Mouse (Mus musculus) lung, embryonic 16.5 days (tissue): ENCODE results near the gene Kcnk13. TPM values are rescaled to one million over a fixed set of nuclear protein-coding genes. Genes with fewer than 3 reads are reported as not detected.

Source experiments
- ATAC-seq: fragments of 200-750 bp; cut with Nextera tagmentation; 2 replicates; pipeline ENCODE4 v1.8.0; 2017; ENCODE audit warnings: low read depth, mild to moderate bottlenecking, moderate library complexity
- H3K27ac ChIP-seq: fragments of 300-500 bp; sonication (generic); 2 replicates; pipeline ENCODE4 v1.5.1; 2014; ENCODE audit warnings: mild to moderate bottlenecking, control low read depth, low read length
- H3K27me3 ChIP-seq: fragments of 300-500 bp; sonication (generic); 2 replicates; pipeline ENCODE4 v1.6.1; 2014; ENCODE audit warnings: low read depth, low read length, mixed read lengths; ENCODE audit not compliant: control insufficient read depth, insufficient read depth
- H3K36me3 ChIP-seq: fragments of 300-500 bp; sonication (generic); 2 replicates; pipeline ENCODE4 v1.6.1; 2014; ENCODE audit warnings: low read length; ENCODE audit not compliant: control insufficient read depth, insufficient read depth
- H3K4me1 ChIP-seq: fragments of 300-500 bp; sonication (generic); replicated peaks from 2 replicates; pipeline ENCODE4 v1.6.1; 2014; ENCODE audit warnings: low read length, mixed read lengths; ENCODE audit not compliant: control insufficient read depth, insufficient read depth
- H3K4me2 ChIP-seq: fragments of 300-500 bp; sonication (generic); 2 replicates; pipeline ENCODE4 v1.6.1; 2014; ENCODE audit warnings: low read depth, low read length, control low read depth
- H3K4me3 ChIP-seq: fragments of 300-500 bp; sonication (generic); 2 replicates; pipeline ENCODE4 v1.5.1; 2014; ENCODE audit warnings: mild to moderate bottlenecking, low read length, control low read depth
- H3K9ac ChIP-seq: fragments of 300-500 bp; sonication (generic); 2 replicates; pipeline ENCODE4 v1.6.1; 2014; ENCODE audit warnings: low read length, control low read depth
- H3K9me3 ChIP-seq: fragments of 300-500 bp; sonication (generic); 2 replicates; pipeline ENCODE4 v1.6.1; 2016; ENCODE audit warnings: low read length; ENCODE audit not compliant: control insufficient read depth
- WGBS: fragments of 180-500 bp; shearing (Covaris S2); extraction: QIAGEN DNeasy Blood & Tissue Kit; methylation state at CpG from one replicate; pipeline ENCODE4 v1.1.7; 2014; 5-methylcytosine and 5-hydroxymethylcytosine counted together
- polyA plus RNA-seq: library from polyadenylated mRNA; unstranded; fragments of >200 nt; fragmentation: Nextera tagmentation; extraction: Ambion mirVana; gene quantifications from 2 replicates; pipeline ENCODE4 v1.2.1, GENCODE M21; 2015

Kcnk13 gene
- polyA plus RNA-seq, 1 experiment from 2014 or later, result 4.9 TPM

DNA sequence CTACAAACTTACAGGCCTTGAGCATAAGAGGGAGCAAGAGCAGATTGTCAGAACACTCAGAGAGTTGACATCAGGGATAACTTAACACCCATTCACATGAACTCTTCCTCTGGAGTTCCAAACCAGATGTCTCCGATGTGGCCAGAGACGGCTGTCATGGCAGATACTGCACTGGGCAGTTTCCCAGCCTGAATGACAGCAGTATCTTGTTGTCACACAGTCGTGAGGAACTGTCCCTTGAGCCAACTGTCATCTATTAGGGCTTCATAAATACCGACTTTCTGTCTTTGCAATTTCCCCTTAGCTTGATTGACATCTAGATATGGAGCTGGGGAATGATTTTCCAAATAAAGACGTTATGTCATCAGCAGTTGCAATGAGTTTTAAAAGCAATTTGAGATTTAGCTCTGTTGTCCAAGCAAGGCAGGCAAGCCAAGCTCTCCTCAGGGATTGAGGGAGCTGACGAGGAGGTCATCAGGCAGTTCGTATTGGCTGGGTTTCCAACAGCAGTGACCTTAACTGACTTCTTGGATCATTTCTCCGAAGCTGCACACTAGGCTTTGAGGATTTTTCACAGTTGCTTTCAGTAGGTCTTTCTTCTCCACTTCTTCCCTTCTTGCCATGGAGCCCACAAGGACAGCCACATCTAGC lies 115.5 kb downstream of the Kcnk13 start:
- Histone ChIP-seq H3K27me3 (no peaks in the 10 kb centered on the region), H3K27ac (peak overlapping the region; percentile 60), H3K4me3 (no peak overlapping the region), H3K9me3 (no peaks in the 10 kb centered on the region), H3K36me3 (no peaks in the 10 kb centered on the region), H3K9ac (no peak overlapping the region), H3K4me2 (no peak overlapping the region), H3K4me1 (peaks cover 10% of the 10 kb centered on the region)
- 40% methylated on average over 8 of the region's 8 CpGs for WGBS
- ATAC-seq, result peak; percentile 97

DNA sequence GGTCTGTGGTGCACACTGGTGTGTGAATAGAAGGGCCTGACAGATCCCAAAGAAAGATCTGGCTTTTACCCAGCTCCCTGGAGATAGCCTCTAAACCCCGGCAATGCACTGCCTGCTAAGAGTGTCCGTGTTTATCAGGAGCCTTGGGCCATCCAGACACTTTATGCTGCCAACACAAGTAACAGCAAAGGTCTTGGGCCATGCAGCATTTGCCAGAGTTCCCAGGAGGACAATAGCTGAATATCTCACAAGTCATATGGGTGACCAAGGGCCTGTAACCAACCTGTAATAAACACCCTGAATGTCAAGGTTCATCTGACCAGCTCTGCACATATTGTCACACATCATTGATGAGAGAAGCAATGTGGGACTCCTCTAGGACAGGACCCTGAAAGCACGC lies 123.7 kb downstream of the Kcnk13 start:
- H3K9me3 ChIP-seq, result no peaks in the 10 kb centered on the region
- no peak overlapping the region for H3K4me3 ChIP-seq
- no peak overlapping the region for H3K4me2 ChIP-seq
- no peak overlapping the region for H3K27ac ChIP-seq
- H3K9ac ChIP-seq, result no peak overlapping the region
- H3K36me3 ChIP-seq, result no peaks in the 10 kb centered on the region
- H3K4me1 ChIP-seq, result peaks cover 14% of the 10 kb centered on the region
- no peak for ATAC-seq
- H3K27me3 ChIP-seq, result no peaks in the 10 kb centered on the region
- WGBS, result 72% methylated on average over 3 of the region's 3 CpGs

DNA sequence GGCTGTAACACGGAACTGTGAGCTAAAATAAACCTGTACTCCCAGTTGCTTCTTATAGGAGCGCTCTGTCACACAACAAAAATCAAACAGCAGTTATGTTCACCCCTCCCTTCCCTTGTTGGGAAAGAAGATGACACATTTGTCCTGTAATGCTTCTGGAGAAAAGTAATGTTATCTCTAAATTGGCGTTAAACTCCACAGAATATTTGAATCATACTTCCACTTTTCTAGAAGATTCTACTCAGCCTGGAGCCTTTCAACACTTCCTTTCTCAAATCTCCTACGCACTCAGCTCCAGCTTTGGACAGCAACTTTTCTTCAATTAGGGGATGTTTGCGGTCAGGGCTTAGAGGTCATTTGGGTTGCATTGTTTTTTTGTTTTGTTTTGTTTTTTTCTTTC lies 125.0 kb downstream of the Kcnk13 start:
- no peak for ATAC-seq
- Histone ChIP-seq H3K4me1 (peaks cover 8% of the 10 kb centered on the region), H3K9me3 (no peaks in the 10 kb centered on the region), H3K4me3 (no peak overlapping the region), H3K27ac (no peak overlapping the region), H3K36me3 (no peaks in the 10 kb centered on the region), H3K27me3 (no peaks in the 10 kb centered on the region), H3K4me2 (no peak overlapping the region), H3K9ac (no peak overlapping the region)
- 78% methylated on average over 5 of the region's 5 CpGs for WGBS

DNA sequence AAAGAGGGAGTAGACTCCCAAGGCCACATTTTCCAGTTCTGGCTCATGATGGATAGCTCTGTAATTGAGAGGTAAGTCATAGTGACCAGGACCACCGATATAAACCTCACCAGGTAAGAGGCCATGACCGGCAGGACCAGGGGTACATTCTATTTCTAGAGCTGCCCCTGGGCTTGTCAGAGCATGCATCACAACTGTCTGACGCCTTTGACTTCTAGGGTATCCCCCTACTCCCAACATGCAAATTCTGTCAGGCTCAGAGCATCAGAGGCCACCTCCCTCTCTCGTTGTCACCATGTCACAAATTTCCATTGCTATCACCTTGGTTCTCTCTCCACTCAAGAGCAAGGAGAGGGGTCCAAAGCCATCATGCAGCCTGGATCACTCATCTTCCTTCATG lies 126.5 kb downstream of the Kcnk13 start:
- no peak for ATAC-seq
- no peak overlapping the region for H3K4me3 ChIP-seq
- no peak overlapping the region for H3K27ac ChIP-seq
- no peak overlapping the region for H3K9ac ChIP-seq
- H3K9me3 ChIP-seq, result no peaks in the 10 kb centered on the region
- 79% methylated on average over 4 of the region's 4 CpGs for WGBS
- H3K27me3 ChIP-seq, result no peaks in the 10 kb centered on the region
- H3K4me2 ChIP-seq, result no peak overlapping the region
- H3K4me1 ChIP-seq, result no peaks in the 10 kb centered on the region
- no peaks in the 10 kb centered on the region for H3K36me3 ChIP-seq

DNA sequence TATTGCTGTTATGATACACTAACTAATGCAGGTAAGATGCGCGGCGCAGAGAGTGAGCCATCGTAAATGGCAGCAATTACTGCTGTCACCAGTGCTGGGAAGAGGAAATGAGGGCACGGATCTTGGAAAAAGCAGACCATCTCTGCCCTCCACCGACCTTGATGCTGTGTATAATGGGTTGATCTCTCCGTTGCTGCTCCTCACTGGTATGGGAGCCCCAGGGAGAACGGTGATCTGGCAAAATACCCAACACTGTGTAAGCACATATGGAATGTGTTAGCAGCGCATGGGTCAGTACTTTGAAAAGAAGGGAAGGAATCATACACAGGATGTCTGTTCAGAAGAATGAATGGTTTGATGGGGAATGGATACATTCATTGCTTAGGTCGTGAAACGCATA lies 128.7 kb downstream of the Kcnk13 start:
- H3K4me2 ChIP-seq, result no peak overlapping the region
- H3K36me3 ChIP-seq, result no peaks in the 10 kb centered on the region
- H3K27me3 ChIP-seq, result no peaks in the 10 kb centered on the region
- no peaks in the 10 kb centered on the region for H3K4me1 ChIP-seq
- H3K9ac ChIP-seq, result no peak overlapping the region
- H3K4me3 ChIP-seq, result no peak overlapping the region
- H3K27ac ChIP-seq, result no peak overlapping the region
- WGBS, result 77% methylated on average over 11 of the region's 11 CpGs
- no peaks in the 10 kb centered on the region for H3K9me3 ChIP-seq
- no peak for ATAC-seq

DNA sequence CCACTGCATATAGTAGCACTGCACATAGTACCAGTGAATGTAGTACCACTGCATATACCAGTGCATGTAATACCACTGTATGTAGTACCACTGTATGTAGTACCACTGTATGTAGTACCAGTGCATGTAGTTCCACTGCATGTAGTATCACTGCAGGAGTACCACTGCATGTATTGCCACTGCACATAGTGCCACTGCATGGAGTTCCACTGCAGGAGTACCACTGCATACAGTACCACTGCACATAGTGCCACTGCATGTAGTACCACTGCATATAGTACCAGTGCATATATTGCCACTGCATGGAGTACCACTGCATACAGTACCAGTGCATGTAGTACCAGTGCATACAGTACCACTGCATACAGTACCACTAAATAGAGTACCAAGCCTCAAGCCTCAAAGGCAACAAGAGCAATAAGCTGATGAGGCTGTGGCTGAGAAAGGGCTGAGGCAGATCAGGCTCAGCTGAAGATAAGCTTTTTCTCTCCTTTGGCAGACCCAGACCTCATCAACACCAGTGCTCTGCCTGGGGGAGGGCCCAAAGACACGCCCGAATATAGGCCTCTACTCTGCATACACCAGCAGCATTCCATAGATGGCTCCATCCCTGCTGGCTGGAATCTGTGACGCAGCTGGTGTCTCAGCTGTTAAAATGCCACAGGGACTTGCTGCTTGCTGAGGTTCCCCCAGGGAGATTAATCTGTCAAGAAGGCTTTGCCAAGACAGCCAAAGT lies 135.8 kb downstream of the Kcnk13 start:
- Histone ChIP-seq H3K27me3 (no peaks in the 10 kb centered on the region), H3K4me2 (no peak overlapping the region), H3K9ac (no peak overlapping the region), H3K36me3 (no peaks in the 10 kb centered on the region), H3K9me3 (no peaks in the 10 kb centered on the region), H3K4me3 (no peak overlapping the region), H3K27ac (no peak overlapping the region), H3K4me1 (no peaks in the 10 kb centered on the region)
- ATAC-seq, result peak; percentile 23; the same call in 1 of the 2 replicates
- 53% methylated on average over 3 of the region's 3 CpGs for WGBS

DNA sequence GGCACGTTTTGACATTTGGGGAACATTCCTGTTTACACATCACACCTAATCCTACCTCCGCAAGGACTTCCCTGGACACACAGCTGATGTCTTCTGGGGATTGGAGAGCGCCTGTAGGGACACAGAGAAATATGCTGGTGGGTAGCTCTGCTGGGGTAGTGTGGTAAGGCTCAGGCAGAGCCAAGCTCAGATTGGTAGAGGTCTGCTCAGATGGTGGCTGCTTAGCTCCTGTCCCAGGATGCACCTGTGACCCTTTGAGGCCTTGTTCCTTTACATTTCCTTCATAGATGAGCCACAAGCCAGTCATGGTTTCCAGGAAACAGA lies 136.4 kb downstream of the Kcnk13 start:
- Histone ChIP-seq H3K36me3 (no peaks in the 10 kb centered on the region), H3K27me3 (no peaks in the 10 kb centered on the region), H3K4me1 (no peaks in the 10 kb centered on the region), H3K4me2 (no peak overlapping the region), H3K27ac (no peak overlapping the region), H3K9ac (no peak overlapping the region), H3K4me3 (no peak overlapping the region), H3K9me3 (no peaks in the 10 kb centered on the region)
- no peak for ATAC-seq
- 49% methylated on average over 3 of the region's 3 CpGs for WGBS

DNA sequence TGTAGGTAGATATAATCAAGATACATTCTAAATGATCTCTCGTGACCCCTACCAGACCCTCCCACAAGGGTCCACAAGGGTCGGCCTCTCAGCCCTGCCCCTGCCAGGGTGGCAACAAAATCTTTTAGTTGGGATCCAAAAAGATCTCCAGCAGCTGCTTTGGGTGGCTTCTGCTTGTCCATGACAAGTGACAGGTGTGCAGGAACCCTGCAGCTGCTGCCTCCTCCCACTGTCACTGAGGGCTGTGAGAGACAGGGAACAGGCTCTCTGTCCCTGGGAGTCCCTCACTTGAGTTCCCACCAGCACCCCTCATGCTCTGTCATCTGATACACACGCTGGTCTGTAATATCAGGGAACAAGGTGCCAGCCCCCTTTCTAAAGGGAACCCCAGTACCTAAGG lies 137.4 kb downstream of the Kcnk13 start:
- H3K4me3 ChIP-seq, result no peak overlapping the region
- no peak for ATAC-seq
- no peak overlapping the region for H3K9ac ChIP-seq
- no peaks in the 10 kb centered on the region for H3K9me3 ChIP-seq
- WGBS, result 56% methylated on average over 3 of the region's 3 CpGs
- H3K36me3 ChIP-seq, result no peaks in the 10 kb centered on the region
- H3K27ac ChIP-seq, result no peak overlapping the region
- H3K4me2 ChIP-seq, result no peak overlapping the region
- H3K4me1 ChIP-seq, result peaks cover 5% of the 10 kb centered on the region
- H3K27me3 ChIP-seq, result no peaks in the 10 kb centered on the region

DNA sequence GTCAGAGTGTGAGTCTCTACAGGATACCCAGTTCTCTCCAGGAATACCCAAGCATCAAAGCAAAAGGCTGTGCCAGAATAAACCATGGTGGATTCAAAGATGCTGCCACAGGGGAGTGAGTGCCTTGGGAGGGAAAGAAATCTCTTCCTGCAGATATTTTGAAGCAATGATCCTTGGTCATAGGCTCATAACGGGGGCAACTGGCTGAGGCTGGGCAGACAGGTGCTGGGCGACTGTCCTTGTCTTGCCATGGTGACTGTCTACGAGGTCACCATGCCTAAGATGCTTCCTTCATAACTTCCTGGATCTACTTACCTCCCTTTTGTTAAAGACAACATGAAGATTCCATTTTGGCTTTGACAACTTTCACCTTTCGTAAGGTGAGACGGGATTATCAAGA lies 140.2 kb downstream of the Kcnk13 start:
- Histone ChIP-seq H3K27me3 (no peaks in the 10 kb centered on the region), H3K9me3 (no peaks in the 10 kb centered on the region), H3K27ac (no peak overlapping the region), H3K36me3 (no peaks in the 10 kb centered on the region), H3K4me3 (no peak overlapping the region), H3K9ac (no peak overlapping the region), H3K4me2 (no peak overlapping the region), H3K4me1 (peaks cover 5% of the 10 kb centered on the region)
- 84% methylated on average over 5 of the region's 5 CpGs for WGBS
- ATAC-seq, result no peak
